Mouse (Mus musculus) kidney, adult 2 months (tissue): Measurements from ENCODE around the gene Sec14l2.

Experiments used
- CTCF ChIP-seq: fragments of 200-500 bp; conservative IDR thresholded peaks from 2 replicates; pipeline ENCODE4 v1.5.1; 2011; ENCODE audit warnings: low read depth, mild to moderate bottlenecking, control low read depth, low read length, moderate library complexity, mixed read lengths; ENCODE audit not compliant: insufficient read depth, insufficient read length
- POLR2A ChIP-seq: fragments of 200-500 bp; IDR thresholded peaks from one replicate; pipeline ENCODE4 v1.6.1; 2011; ENCODE audit warnings: low read depth, low read length, control low read depth

- no peak for TF ChIP-seq CTCF
- TF ChIP-seq POLR2A, result no peak
These were observed 19.1 kb upstream of the Sec14l2 start for GRCm38 (mm10) chr11:4142352-4142751.
